Mouse (Mus musculus) lung, postnatal 25 days (tissue): ENCODE data around the gene Rflnb.

Source experiments
- DNase-seq: peaks from one replicate; pipeline ENCODE4 v3.0.0; 2022; ENCODE audit warnings: low spot score

The Rflnb gene

DNA sequence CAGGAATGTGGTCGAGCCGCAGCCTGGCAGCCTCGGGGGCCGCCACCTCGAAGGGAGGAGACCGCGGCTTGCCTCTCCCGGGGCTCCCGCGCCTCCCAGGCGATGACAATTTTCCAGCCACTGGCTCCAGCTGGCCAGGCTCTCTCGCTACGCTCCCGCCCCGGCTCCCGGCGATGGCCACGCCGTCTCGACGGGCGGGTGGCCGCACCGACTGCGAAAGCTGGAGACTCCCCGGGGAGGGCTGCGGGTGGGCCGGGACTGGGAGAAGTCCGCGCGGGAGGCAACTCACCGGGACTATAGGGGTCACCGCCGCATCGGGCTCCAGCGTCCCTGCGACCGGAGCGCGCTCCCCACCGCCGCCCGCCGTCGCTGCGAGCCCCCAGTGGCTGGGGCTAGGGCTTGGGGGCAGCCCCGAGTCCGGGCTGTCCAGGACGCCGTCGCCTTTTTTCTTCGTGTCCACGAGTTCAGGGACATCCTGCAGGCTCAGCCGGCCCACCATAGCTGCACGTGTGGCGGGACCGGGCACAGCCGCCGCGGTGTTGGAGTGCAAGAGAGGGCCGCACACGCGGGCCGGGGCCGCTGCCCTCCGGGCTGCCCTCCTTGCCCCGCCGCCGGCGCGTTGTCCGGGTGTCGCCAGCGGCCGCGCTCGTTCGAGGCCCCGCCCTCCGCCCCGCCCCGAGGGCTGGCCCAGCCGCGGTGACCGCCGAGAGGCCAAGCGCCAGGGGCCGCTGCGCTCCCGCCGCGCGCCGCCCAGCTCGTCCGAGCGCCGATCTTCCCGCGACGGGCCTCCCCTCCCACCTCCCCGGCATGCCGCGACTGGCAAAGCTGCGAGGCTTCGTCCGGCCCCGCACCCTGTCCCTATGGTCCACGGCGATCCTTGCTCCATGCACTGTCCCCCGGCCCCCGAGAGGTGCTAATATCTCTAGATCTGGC lies at the start of gene Rflnb:
Gene Rflnb, minus strand, starts transcription at position 644 of the 933 bp plus-strand sequence.
- DNase-seq: peak; percentile 90

DNA sequence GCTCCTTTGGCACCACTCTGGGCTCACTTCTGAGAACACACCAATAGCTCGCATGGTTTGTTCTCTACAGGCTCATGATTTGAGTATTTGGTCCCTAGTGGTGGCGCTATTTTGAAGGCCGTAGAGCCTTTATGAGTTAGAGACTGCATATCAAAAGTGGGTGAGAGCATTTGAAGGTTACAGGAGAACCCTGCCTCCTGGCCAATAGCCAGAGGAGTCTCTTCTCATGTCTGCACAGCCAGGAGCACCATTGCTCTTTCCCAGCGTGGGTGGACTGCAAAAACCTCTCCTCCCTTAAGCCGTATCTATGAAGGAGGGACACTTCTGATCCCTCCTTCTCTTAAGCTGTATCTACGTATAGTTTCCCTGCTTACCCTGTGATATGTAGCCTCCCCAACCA lies 49.8 kb upstream of the Rflnb start:
- no peak for DNase-seq

DNA sequence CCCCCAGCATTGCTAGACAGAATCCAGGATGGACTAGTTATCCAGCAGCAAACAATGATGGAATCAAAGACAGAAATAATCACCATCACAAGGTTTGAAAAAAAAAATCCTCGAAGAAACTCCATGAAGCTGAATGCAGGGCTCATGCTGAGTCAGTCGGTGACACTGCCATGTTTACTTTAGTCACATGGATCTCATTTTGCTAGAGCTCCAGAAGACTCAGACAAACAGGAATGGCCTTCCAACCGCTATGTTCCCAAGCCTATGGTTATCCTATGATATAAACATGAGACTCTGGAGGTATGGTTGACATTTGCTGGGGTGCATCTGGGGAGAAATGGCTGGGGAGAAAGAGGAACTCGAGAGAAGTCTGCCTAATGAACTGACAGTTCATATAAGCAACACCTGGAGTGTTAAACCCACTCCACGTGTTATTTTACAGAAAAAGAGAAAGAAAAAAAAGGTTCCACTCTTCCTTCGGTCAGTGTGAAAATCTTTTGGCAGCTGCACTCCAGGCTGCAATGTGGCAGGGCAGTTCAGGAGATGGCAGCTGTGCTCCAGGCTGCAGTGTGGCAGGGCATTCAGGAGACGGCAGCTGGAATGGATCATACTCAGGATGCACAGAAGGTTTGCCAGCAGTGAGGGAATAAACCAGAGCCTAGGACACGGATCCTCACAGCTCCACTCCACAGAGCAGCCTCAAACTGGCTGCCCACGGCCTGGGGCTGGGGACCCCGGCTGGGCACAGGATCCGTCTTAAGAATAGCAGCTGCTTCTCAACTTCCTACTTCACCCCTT lies 46.9 kb upstream of the Rflnb start:
- DNase-seq: no peak

DNA sequence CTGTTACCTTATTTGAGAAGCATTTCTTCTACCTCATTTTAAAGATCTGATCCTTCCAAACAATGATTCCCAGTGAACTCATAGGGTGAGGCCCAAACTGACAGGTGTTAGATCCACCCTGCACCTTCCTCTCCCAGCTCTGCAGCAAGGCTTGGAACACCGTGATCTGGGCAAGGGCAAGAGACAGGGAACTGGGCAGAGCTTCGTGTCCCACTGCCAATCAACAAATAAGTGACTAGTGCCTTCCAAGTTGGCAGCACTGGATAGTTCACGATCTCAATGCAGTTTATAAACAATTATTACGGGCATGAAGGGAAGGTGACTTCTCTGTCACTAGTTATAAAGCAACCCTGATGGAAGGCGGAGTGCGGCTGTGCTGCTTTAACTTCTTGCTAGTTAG lies 42.2 kb upstream of the Rflnb start:
- no peak for DNase-seq

DNA sequence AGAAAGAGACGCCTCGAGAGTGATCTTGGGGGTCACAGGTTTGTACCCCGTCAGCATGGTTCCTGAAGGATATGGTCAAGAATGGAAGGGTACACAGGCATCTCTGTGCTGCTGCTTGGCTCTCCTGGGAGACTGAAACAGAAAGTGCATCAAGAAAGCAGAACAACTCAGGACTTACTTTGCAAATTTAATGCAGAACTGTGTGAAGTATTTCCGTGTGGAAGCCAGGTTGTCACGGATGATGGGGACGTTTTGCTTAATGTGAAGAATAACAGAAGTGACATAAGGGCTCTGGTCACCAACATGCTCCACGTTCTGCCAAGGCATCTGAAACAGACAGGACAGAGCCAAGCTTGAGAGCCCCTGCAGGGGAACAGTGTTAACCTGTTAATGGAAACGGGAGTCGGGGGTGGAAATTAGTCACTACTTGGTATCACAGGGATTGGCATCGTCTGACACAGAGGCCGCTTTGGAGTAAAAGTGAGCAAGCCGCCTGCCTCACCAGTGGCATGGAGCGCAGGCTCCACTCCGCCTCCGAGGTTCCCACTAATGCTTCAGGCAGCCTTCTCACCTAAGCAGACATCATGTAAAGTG lies 39.1 kb upstream of the Rflnb start:
- no peak for DNase-seq

DNA sequence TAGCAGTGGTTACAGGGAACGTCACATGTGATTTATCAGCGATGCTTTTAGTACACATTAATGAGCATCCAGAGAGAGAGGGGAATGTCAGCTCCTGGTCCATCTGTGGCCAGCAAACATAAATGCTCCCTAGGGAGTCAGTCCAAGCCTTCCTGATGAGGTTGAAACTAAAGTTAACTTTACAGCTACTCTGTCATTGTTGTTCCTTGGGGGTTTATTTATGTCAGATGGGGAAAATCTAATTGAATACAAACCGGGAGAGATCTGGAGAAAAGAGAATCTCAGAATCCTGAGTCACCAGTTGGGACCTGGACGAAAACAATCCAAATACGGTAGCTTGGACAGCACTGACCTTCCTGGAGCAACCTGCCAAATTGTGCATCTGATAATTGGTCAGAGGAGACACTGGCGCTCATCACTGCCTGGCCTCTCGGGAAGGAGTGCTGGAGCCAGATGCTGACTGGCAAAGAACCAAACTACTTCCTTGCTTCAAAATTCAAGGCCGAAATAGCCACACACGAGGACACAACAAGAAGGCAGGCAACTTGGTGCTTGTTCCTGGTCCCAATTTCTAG lies 38.0 kb upstream of the Rflnb start:
- no peak for DNase-seq

DNA sequence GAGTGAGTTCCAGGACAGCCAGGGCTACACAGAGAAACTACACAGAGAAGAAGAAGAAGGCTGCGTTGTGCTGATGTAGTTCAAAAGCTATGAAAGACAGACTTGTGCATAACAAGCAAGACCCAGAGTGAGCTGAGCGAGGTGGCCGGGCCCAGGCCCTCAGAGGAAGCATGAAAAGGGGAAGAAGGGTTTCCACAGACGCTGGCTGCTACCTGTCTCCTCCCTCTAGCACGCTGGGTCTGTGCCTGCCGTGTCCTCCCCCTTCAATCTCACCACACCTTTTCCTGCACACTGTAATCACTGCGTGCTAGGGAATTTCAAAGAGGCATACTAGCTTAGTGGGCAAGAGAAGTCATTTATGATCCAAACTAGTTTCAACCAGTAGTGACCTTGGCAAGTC lies 36.8 kb upstream of the Rflnb start:
- no peak for DNase-seq

DNA sequence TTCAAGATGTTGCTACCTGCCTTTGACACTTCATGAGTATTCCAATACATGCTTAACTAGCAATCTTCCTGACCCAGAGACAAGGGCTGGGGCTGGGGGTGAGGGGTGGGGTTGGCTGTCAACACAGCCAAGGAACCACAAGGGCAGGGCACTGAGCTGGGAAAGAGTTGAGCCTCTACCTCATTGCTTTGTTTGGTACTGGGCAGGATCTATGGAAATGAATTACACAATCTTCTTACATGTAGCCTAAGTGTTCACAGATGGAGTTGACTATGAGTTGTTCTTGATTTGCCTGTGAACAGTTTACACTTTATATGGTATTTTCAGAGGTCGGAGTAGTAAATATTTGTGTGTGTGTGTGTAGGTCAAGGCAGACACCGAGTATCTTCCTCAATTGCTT lies 33.3 kb upstream of the Rflnb start:
- no peak for DNase-seq

DNA sequence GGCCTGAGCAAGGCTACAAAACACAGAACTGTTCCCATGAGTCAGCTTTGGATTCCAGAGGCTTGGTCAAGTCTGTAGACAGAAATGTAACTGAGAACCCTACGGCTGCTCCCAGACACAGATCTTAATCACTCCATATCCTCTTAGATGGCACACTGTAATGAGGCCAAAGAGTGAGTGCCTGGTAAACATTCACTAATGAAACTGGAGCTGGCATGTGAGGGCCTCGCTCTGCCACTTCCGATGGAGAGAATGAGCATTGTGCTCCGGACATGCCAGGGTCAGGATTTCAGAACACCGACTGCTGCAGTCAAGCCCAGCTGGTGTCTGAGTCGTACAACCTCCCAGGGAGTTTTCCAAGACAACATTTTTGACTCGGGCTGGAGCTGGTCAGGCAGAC lies 32.4 kb upstream of the Rflnb start:
- no peak for DNase-seq

DNA sequence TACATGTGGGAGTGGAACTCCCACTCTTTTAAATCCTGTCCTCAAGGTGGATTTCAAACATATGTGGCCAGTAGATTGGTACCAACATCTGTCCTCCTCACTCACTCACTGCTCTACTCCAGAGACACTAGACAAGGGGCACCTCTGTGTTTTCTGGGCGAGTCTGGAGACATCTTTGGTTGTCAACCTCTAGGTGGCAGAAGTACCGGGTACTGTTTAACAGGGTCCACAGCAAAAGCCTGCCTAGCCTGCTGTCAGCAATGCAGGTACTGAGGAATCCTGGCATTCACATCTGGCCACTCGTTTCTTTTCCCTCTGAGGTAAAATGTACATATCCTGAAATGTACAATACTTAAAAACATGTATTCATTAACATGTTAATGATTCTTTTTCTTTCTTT lies 28.9 kb upstream of the Rflnb start:
- no peak for DNase-seq

DNA sequence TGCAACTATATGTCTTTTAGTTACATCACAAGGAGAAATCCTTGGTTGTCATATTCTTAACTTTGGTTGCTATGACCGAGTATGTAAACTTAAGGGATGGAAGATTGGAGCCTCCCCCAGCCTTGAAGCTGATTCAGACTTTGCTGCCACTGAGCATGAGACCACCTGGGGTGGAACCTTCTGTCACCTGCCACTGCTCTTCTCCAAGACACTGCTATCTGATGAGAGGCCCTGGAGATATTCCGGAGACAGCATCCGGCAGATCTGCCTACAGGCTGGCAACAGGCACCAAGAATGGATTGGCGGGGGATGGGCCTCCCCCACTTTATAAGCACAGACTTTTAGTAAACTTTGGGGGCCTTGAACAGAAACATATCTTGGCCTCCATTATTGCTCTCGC lies 24.9 kb upstream of the Rflnb start:
- no peak for DNase-seq

DNA sequence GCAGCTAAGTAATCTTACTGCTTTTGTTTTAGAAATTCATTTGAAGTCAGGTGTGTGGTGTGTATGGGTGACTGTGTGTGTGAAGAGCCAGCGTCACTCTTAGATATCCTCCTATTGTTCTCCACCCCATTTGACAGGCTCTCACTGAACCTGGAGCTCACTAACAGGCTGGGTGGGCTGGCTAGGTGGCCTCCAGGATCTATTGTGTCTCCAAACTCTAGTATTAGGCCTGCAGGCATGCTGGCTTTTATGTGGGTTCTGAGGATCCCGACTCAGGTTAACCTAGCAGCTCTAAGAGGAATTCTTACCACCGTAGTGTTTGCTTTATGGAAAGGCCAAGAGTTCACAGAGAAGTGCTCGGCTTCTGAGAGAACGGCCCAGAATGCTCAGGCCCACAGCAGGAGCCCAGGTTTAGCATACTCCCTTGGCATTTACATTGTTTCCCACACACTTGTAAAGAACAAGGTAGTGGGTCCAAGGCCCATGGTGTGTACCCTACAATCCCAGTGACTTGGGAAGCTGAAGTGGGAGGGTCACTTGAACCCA lies 23.5 kb upstream of the Rflnb start:
- DNase-seq: no peak

DNA sequence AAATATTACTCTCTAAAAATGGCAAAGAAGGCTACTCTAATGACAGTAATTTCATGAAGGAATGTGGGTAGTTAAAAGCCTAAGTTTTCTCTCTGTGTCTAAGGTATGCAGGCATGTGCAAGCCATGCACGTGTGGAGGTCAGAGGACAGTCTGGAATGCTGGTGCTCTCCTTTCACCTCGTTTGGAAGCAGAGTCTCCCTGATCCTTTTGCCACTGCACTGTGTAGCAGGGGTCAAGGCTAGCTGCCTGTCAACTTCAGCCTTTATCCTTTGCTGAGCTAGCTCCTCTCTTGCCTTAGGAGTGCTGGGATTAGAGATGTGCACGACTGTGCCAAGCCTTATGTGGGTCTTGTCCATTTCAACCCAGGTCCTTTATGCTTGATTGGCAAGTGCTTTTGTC lies 22.9 kb upstream of the Rflnb start:
- DNase-seq: no peak

DNA sequence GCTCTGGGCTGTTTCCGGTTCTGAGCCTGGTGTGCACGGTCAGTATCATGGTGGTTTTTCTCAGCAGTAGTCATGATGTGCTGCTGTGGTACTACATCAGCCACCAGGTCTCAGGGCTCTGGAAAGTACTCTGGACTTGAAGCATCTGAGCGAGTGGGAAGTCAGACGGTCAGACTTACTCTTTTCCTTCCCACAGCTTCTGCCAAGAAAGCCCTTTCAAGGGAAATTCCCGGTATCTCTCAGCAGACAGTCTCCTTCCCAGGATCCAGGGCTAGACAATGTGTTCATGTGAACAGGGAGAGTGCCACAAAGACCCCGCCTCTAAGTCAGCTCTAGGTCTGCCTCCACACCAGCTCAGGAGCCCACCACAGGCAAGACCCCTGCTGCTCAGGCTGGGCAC lies 17.8 kb upstream of the Rflnb start:
- DNase-seq: no peak

DNA sequence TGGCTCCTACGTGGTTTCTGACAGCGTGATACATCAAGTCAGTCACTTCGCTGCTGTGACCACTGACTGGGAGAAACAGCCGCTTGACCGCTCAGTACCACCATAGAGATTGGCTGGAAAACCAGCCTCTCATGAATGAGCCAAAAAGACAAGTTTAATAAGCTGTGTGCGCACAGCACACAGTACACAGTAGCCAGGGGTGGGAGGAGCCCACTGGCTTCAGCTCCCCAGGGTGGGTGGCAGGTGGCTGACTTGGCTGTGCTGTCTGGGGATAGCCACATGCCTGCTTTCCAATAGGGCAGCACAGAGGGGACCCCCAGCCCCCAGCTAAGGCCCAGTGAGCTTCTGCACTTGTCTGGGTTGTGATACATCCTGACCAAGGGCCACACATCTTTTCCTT lies 16.9 kb upstream of the Rflnb start:
- DNase-seq: no peak

DNA sequence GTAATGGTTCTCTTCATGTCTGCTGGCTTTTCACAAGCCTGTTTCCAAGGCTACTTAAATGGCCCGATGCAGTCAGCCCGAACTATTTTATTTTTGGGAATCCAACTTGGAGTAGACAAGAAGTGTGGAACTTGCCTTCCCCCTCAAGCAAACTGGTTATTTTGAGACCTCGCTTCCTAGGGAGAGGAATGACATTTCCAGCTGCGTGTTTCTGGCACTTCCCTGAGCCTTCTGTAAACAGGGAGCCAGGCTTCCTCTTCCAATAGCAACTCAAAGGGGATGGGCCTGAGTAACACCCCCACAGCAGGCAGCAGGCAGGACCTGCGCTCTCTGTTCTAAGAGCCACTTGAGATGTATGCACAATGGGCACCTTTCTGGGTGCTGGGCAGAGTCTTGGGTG lies 15.3 kb upstream of the Rflnb start:
- peak; percentile 57 for DNase-seq

DNA sequence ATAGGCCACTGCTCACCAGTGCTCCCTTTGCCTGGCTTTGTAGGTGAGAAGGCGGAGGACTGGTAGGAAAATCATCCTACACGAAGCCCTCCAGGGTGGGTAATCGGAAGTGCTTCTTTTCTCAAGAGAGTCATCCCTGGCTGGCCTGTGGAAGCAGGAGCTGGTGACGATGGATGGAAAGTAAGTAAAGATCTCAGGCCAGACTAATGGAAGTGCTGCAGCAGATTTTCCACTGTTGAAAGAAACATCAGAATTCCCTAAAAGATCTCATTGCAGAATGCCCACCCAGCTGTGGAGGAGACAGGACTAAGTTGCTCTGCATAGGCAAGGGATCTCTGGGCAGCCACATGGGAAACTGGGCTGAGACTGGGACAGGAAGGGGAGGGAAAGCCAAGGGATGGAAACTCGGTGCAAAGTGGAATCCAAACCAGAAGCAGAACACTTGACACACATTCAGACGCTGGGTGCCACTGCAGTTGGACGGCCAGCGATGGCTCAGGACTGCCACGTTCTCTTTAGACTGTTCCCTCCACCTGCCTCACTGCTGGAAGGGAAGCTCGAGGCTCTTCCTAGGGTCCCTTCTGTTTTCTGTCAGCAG lies 14.6 kb upstream of the Rflnb start:
- no peak for DNase-seq

DNA sequence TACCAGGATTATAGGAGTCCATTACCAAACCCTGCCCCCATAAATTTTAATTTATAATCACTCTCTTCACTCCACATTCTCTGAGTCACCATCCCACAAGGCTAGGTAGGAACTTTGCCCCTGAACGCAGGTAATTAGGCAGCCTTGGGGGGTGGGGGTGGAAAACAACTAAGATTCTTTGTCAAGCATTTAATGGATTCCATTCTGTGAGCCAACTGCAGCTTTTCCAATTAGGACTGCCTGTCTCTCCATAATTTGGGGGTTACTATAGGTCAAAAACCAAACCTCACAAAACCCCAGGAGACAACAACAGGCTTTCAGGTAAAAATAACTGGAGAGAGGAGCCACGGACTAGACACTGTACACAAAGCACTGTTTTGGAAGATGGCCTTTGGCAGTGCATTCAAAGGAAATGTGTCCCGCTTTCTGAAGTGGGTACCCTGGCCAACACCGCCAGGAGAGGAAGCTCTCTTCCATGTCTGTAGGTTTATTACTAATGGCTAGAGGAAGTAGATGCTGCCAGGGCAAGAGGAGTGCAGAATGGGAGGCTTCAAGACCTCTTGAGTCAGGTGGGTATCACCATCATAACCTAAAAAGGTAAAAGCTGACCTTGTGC lies 13.3 kb upstream of the Rflnb start:
- DNase-seq: no peak

DNA sequence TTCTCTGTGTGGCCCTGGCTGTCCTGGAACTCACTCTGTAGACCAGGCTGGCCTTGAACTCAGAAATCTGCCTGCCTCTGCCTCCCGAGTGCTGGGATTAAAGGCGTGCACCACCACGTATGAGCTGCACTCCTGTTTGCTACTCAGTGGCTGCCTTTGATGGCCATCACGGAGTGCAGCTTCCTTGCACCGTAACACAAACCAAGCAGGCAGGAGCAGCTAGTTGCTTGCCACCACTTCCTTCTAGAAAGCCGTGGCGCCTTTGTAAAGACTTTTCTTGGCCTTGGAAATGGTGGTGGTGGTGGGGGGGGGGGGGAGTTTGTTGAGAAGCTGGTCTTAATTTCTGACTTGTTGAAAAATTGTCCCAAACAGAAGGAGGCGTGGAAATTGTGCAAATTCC lies 12.5 kb upstream of the Rflnb start:
- DNase-seq: no peak

DNA sequence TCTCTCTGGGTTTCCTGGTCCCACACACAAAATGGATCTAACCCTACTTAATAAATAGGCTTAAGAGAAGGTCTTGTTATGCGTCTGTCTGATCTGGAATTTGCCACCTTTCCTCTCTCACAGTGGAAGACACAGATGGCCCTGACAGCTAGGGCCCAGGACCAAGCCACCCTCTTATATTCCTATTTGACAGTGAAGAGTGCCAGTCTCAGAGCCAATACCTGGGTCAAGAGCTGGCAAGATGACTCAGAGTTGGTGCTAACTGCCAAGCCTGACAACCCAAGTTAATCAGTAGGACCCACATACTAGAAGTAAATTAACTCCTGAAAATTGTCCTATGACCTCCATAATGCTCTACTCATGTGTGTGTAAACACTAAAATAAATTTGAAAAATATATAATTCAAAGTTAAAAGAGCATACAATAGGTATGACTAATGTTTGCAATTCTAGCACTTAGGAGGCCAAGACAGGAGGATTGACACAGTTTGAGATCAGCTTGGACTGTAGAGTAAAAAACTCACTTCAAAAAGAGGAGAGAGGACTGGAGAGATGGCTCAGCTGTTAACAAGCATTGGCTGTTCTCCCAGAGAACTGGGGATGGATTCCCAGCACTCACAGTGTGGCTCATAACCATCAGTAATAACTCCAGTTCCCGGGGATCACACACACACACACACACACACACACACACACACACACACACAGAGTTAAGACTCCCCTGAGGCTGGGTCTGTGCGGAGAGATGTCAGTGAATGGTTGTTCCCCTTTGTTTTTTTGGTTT lies 11.9 kb upstream of the Rflnb start:
- DNase-seq: no peak
